ENCODE assay signal across 22 mouse cellular contexts in the genomic region with DNA sequence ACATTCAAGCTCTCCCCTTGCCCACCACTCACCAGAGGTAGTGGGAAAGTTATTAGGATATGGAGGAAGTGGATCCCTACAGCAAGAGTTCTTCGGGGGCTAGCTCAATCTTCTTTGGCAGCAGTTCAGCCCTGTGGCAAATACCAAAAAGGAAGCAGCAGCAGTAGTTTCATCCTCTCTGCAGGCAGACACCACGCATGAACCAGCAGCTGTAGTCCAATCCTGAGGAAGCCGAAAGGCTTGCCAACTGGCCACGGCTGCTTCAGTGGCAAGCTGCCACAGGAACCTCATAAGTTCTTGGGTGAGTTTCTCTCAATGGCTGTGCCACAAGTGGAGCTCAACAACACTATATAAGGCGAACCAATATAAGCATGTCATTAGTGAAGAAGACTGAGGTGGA. TPM values are rescaled to one million over a fixed set of nuclear protein-coding genes. Genes with fewer than 3 reads are reported as not detected.
DNase-seq lines count a peak whose midpoint lies in the region; TF ChIP-seq lines count a peak whose summit lies in the region.
"Had no signal": no experiment of that assay in that cellular context is flagged by ENCODE, and none has a peak within 500 bp of the region (broad histone marks: within the 10 kb centered on the region; RNA-seq: fewer than 3 reads in every experiment).

No protein-coding gene starts in this region.

- no peak overlapping the region for H3K4me2 ChIP-seq in myocyte (ENCODE audit: low read depth)
- H3K4me2 ChIP-seq: embryonic facial prominence, embryonic 13.5 days; embryonic facial prominence, embryonic 15.5 days; forebrain, embryonic 12.5 days had no signal

- peak; percentile 36 for DNase-seq in cerebellum, adult 9-11 months
- DNase-seq in cerebellum, postnatal 14 days, result no peak
- DNase-seq in MEL (ENCODE audit: low read depth, low spot score), result peak; percentile 73
- DNase-seq in spleen, postnatal 14 days (ENCODE audit: low spot score in 2 of 2), result no peak
- DNase-seq: adrenal gland, adult 2 months; adrenal gland, postnatal 10 days; adrenal gland, postnatal 25 days; B cell, adult 2 months; cerebellum, adult 11 months; cerebellum, adult 18-20 months; cerebellum, adult 8-10 months; cerebellum, postnatal 36 days; embryo, embryonic 11 days had no signal

- H3K4me3 ChIP-seq in MEL (ENCODE audit: control insufficient read depth in 1 of 2, insufficient read depth in 1 of 2, low read depth in 2 of 2, low read length in 2 of 2) (peak overlapping the region in 1 of 2 experiments; percentile 25; a peak in 1 of 4 replicates), myocyte (no peak overlapping the region)
- H3K4me3 ChIP-seq: embryonic facial prominence, embryonic 13.5 days; embryonic facial prominence, embryonic 15.5 days; erythroblast, embryonic 14.5 days; forebrain, embryonic 10.5 days; forebrain, embryonic 12.5 days had no signal

- TF ChIP-seq RAD21 in MEL (IDR thresholded peaks at IDR 0.05; ENCODE audit: low read depth, low read length), result no peak

- H3K27ac ChIP-seq in MEL (ENCODE audit: control insufficient read depth, low read depth, low read length), result peak overlapping the region; percentile 21
- H3K27ac ChIP-seq: embryonic facial prominence, embryonic 13.5 days; embryonic facial prominence, embryonic 15.5 days; forebrain, embryonic 10.5 days; forebrain, embryonic 12.5 days had no signal

- H3K27me3 ChIP-seq in MEL (ENCODE audit: control insufficient read depth in 1 of 2, insufficient read depth in 2 of 2, low read length in 2 of 2) (no peaks in the 10 kb centered on the region), myocyte (ENCODE audit: control insufficient read depth, insufficient read depth, insufficient read length) (no peaks in the 10 kb centered on the region)
- H3K27me3 ChIP-seq: embryonic facial prominence, embryonic 13.5 days; embryonic facial prominence, embryonic 15.5 days; forebrain, embryonic 12.5 days; Patski had no signal

- H3ac ChIP-seq in myocyte (ENCODE audit: control insufficient read depth, insufficient read length), result no peak overlapping the region

- H3K36me3 ChIP-seq in MEL (ENCODE audit: control insufficient read depth in 1 of 2, insufficient read depth in 2 of 2, low read length in 2 of 2), result peaks cover 0 to 25% of the 10 kb centered on the region in 2 experiments; a peak in 2 of 4 replicates
- no peaks in the 10 kb centered on the region for H3K36me3 ChIP-seq in myocyte (ENCODE audit: control insufficient read depth, insufficient read depth)

- no peaks in the 10 kb centered on the region for H3K9me3 ChIP-seq in MEL (replicated peaks; ENCODE audit: insufficient read depth, low read length)
- H3K9me3 ChIP-seq: embryonic facial prominence, embryonic 13.5 days; embryonic facial prominence, embryonic 15.5 days; forebrain, embryonic 10.5 days; forebrain, embryonic 12.5 days; G1E had no signal

- H3K79me2 ChIP-seq in MEL (ENCODE audit: control insufficient read depth, insufficient read depth, low read length, poor library complexity) (peaks cover 4% of the 10 kb centered on the region; the same call in 1 of the 2 replicates), myocyte (ENCODE audit: control insufficient read depth, insufficient read depth) (no peaks in the 10 kb centered on the region)

- TF ChIP-seq EP300 in MEL (IDR thresholded peaks at IDR 0.05; ENCODE audit: low read depth in 1 of 2, low read length in 2 of 2), result peak in 1 of 2 experiments; percentile 14; a peak in 2 of 4 replicates

- TF ChIP-seq CTCF in MEL (IDR thresholded peaks at IDR 0.05 in 2 of 3, conservative IDR thresholded peaks at IDR 0.05 in 1 of 3; ENCODE audit: control insufficient read depth in 1 of 3, insufficient read depth in 1 of 3, low read depth in 2 of 3, low read length in 3 of 3, poor library complexity in 1 of 3, severe bottlenecking in 1 of 3), result no peak

- H3K9ac ChIP-seq in MEL (ENCODE audit: control insufficient read depth, low read depth, low read length, poor library complexity, severe bottlenecking), result no peak overlapping the region
- H3K9ac ChIP-seq: embryonic facial prominence, embryonic 13.5 days; embryonic facial prominence, embryonic 15.5 days; forebrain, embryonic 12.5 days had no signal

- TF ChIP-seq POLR2A in MEL (IDR thresholded peaks at IDR 0.05; ENCODE audit: control insufficient read depth in 1 of 2, insufficient read depth in 1 of 2, low read depth in 1 of 2, low read length in 2 of 2, poor library complexity in 1 of 2), result no peak
- no peak for TF ChIP-seq POLR2A in myocyte (IDR thresholded peaks at IDR 0.05; ENCODE audit: insufficient read length, low read depth)

- peaks cover 21 to 39% of the 10 kb centered on the region in 2 experiments for H3K4me1 ChIP-seq in MEL (ENCODE audit: control insufficient read depth in 1 of 2, insufficient read depth in 2 of 2, low read length in 2 of 2)

TF ChIP-seq in MEL, 35 proteins besides CTCF, POLR2A, EP300 and RAD21:
- no peak for TF ChIP-seq ZC3H11A (IDR thresholded peaks at IDR 0.05; ENCODE audit: low read depth, low read length)
- TF ChIP-seq ETS1 (IDR thresholded peaks at IDR 0.05; ENCODE audit: low read depth, low read length), result peak; percentile 46; the same call in 1 of the 2 replicates
- no peak for TF ChIP-seq NRF1 (IDR thresholded peaks at IDR 0.05; ENCODE audit: insufficient read depth, low read depth, low read length, poor library complexity, severe bottlenecking)
- 0 out of 2 replicates have a peak, but pooled peaks have one; percentile 16 for TF ChIP-seq SIN3A (IDR thresholded peaks at IDR 0.05; ENCODE audit: low read length)

TF ChIP-seq in myocyte, 11 proteins besides CTCF, POLR2A, EP300 and RAD21:
- TF ChIP-seq MYOG (IDR thresholded peaks at IDR 0.05; ENCODE audit: control insufficient read depth in 1 of 3, insufficient read depth in 1 of 3, insufficient read length in 2 of 3, low read depth in 2 of 3) (peak in 2 of 3 experiments; percentile 25 to 57), REST (IDR thresholded peaks at IDR 0.05; ENCODE audit: insufficient read depth, insufficient read length) (no peak), MYOD1 (IDR thresholded peaks at IDR 0.05; ENCODE audit: control insufficient read depth in 1 of 3, insufficient read length in 2 of 3, low read depth in 2 of 3) (peak in 2 of 3 experiments; percentile 5 to 8), SRF (IDR thresholded peaks at IDR 0.05; ENCODE audit: control insufficient read depth, insufficient read length, low read depth) (peak; percentile 9), USF1 (IDR thresholded peaks at IDR 0.05; ENCODE audit: low read depth) (no peak)
TF ChIP-seq in myocyte: peak in this region for 3.

RNA-seq across cellular contexts. Expression of a gene that starts 2.2 kb away (rescaled TPM):
- 9.7 and 10.7 TPM in 2 replicates for total RNA-seq in MEL (2012; rRNA removed)
- polyA plus RNA-seq in MEL (2012; ENCODE audit: insufficient read depth in 1 of 2, insufficient read length in 2 of 2, low read depth in 1 of 2, low replicate concordance in 2 of 2, missing spikeins in 1 of 2), result 10 to 100 TPM in 1 of 2 experiments, not detected in 1; 17.3 TPM
- polyA plus RNA-seq in myocyte (2012; fragmentation: generic; extraction: Trizol), result 20.9 TPM

RNA-seq across cellular contexts. Expression of a gene that starts 5.8 kb away (rescaled TPM):
- total RNA-seq in MEL (2012; rRNA removed), result 178 and 234 TPM in 2 replicates
- polyA plus RNA-seq in MEL (2012; ENCODE audit: insufficient read depth in 1 of 2, insufficient read length in 2 of 2, low read depth in 1 of 2, low replicate concordance in 2 of 2, missing spikeins in 1 of 2) (100 to 1,000 TPM in 1 of 2 experiments, not detected in 1; 262 TPM), myocyte (2012; fragmentation: generic; extraction: Trizol) (0.10 TPM)

RNA-seq across cellular contexts. Expression of a gene that starts 12.4 kb away (rescaled TPM):
- 53.7 and 62.3 TPM in 2 replicates for total RNA-seq in MEL (2012; rRNA removed)
- polyA plus RNA-seq in MEL (2012; ENCODE audit: insufficient read depth in 1 of 2, insufficient read length in 2 of 2, low read depth in 1 of 2, low replicate concordance in 2 of 2, missing spikeins in 1 of 2) (10 to 100 TPM in 1 of 2 experiments, not detected in 1; 83.4 TPM), myocyte (2012; fragmentation: generic; extraction: Trizol) (9.2 TPM)

RNA-seq across cellular contexts. Expression of a gene that starts 24.1 kb away (rescaled TPM):
- 60.6 and 75.5 TPM in 2 replicates for total RNA-seq in MEL (2012; rRNA removed)
- polyA plus RNA-seq in MEL (2012; ENCODE audit: insufficient read depth in 1 of 2, insufficient read length in 2 of 2, low read depth in 1 of 2, low replicate concordance in 2 of 2, missing spikeins in 1 of 2) (100 to 1,000 TPM in 1 of 2 experiments, not detected in 1; 115 TPM), myocyte (2012; fragmentation: generic; extraction: Trizol) (2.3 TPM)
- total RNA-seq: CH12.LX had no signal

RNA-seq across cellular contexts. Expression of a gene that starts 39.2 kb away (rescaled TPM):
- total RNA-seq in MEL (2012; rRNA removed), result 205 and 245 TPM in 2 replicates
- polyA plus RNA-seq in MEL (2012; ENCODE audit: insufficient read depth in 1 of 2, insufficient read length in 2 of 2, low read depth in 1 of 2, low replicate concordance in 2 of 2, missing spikeins in 1 of 2) (100 to 1,000 TPM; 152 to 295 TPM), myocyte (2012; fragmentation: generic; extraction: Trizol) (73.3 TPM)

Comparison
In these comparisons a context has a peak if more than half of its experiments do, and no peak if none do; other contexts are left out.
1. DNase-seq: peak in cerebellum, adult 9-11 months (single experiment) and MEL (single experiment); none in cerebellum, postnatal 14 days (0 of 2) and spleen, postnatal 14 days (0 of 2).